Mouse (Mus musculus): Measurements from ENCODE around the gene Gm20388. TPM values are rescaled to one million over a fixed set of nuclear protein-coding genes. Genes with fewer than 3 reads are reported as not detected.
A peak's percentile ranks its signal among the peaks of the same experiment; 100 is the strongest.

Gene Gm20388
- polyA plus RNA-seq, 1 experiment = 10.6 TPM

GRCm38 (mm10) chr8:122246257-122247211, 2335.9 kb downstream of the Gm20388 start:
- no peak for TF ChIP-seq CTCF (IDR thresholded peaks at IDR 0.05; ENCODE audit: control insufficient read depth, insufficient read depth, low read length)
- no peak for TF ChIP-seq POLR2A (IDR thresholded peaks at IDR 0.05; ENCODE audit: borderline replicate concordance, control insufficient read depth, low read depth, low read length)
- WGBS = 27% methylated on average over 12 of the region's 12 CpGs
- no peak overlapping the region for H3K4me3 ChIP-seq (replicated peaks; ENCODE audit: control insufficient read depth, low read depth, low read length)
- H3K27ac ChIP-seq (ENCODE audit: control insufficient read depth, insufficient read depth, low read depth, low read length, poor library complexity) = no peak overlapping the region
- H3K4me1 ChIP-seq (ENCODE audit: control insufficient read depth, insufficient read depth, low read length) = no peaks in the 10 kb centered on the region

GRCm38 (mm10) chr8:122251739-122252138, 2341.1 kb downstream of the Gm20388 start:
- no peak overlapping the region for H3K4me3 ChIP-seq (replicated peaks; ENCODE audit: control insufficient read depth, low read depth, low read length)
- TF ChIP-seq POLR2A (IDR thresholded peaks at IDR 0.05; ENCODE audit: borderline replicate concordance, control insufficient read depth, low read depth, low read length) = no peak
- TF ChIP-seq CTCF (IDR thresholded peaks at IDR 0.05; ENCODE audit: control insufficient read depth, insufficient read depth, low read length) = no peak
- no peaks in the 10 kb centered on the region for H3K4me1 ChIP-seq (ENCODE audit: control insufficient read depth, insufficient read depth, low read length)
- WGBS = 81% methylated on average over 1 of the region's 1 CpGs
- H3K27ac ChIP-seq (ENCODE audit: control insufficient read depth, insufficient read depth, low read depth, low read length, poor library complexity) = no peak overlapping the region

DNA sequence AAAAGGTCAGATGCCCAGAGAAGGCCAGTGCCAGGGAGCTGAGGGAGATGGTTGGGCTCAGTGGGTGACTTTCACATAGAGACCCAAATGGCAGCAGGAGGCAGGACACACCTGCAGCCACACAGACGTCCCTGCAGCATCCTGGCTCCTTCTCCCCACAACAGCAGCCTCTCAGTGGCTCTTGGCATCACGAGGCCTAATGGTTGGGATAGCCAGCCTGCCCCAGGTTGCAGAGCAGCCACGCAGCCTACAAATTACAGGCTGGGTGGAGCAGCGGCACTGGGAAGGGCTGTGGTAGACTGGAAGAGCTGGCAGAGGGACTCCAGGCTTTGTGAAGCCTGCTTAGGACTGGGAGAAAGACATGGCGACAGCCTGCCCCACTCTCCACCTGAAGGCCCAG, 2341.7 kb downstream of the Gm20388 start:
- TF ChIP-seq CTCF (IDR thresholded peaks at IDR 0.05; ENCODE audit: control insufficient read depth, insufficient read depth, low read length) (no peak), POLR2A (IDR thresholded peaks at IDR 0.05; ENCODE audit: borderline replicate concordance, control insufficient read depth, low read depth, low read length) (no peak)
- 47% methylated on average over 5 of the region's 5 CpGs for WGBS
- Histone ChIP-seq H3K27ac (ENCODE audit: control insufficient read depth, insufficient read depth, low read depth, low read length, poor library complexity) (no peak overlapping the region), H3K4me3 (replicated peaks; ENCODE audit: control insufficient read depth, low read depth, low read length) (no peak overlapping the region), H3K4me1 (ENCODE audit: control insufficient read depth, insufficient read depth, low read length) (no peaks in the 10 kb centered on the region)

DNA sequence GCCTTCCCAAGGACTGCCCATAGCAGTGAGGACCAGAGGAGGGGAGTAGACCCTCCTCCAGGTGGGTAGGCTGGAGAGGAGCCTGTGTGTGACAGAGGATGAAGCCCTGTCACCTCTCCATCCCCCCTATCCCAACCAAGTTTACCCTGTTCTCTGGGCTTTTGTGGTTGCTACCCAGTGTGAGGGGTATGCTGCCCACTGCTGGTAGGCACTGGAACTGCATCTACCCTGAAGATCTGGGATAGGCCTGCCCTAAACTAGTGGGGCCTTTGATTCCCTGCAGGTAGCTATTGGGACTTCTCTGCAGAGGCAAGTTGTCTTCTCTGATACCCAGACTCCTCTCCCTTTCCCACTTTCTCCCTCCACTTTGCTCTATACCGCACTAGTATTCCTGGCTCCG, 2348.7 kb downstream of the Gm20388 start:
- 90% methylated on average over 2 of the region's 2 CpGs for WGBS
- no peak overlapping the region for H3K27ac ChIP-seq (ENCODE audit: control insufficient read depth, insufficient read depth, low read depth, low read length, poor library complexity)
- no peak overlapping the region for H3K4me3 ChIP-seq (replicated peaks; ENCODE audit: control insufficient read depth, low read depth, low read length)
- TF ChIP-seq POLR2A (IDR thresholded peaks at IDR 0.05; ENCODE audit: borderline replicate concordance, control insufficient read depth, low read depth, low read length) (no peak), CTCF (IDR thresholded peaks at IDR 0.05; ENCODE audit: control insufficient read depth, insufficient read depth, low read length) (peak; percentile 98)
- no peaks in the 10 kb centered on the region; the same call in 1 of the 2 replicates for H3K4me1 ChIP-seq (ENCODE audit: control insufficient read depth, insufficient read depth, low read length)

- no peak for TF ChIP-seq CTCF (IDR thresholded peaks at IDR 0.05; ENCODE audit: control insufficient read depth, insufficient read depth, low read length)
- no peak for TF ChIP-seq POLR2A (IDR thresholded peaks at IDR 0.05; ENCODE audit: borderline replicate concordance, control insufficient read depth, low read depth, low read length)
- Histone ChIP-seq H3K4me3 (replicated peaks; ENCODE audit: control insufficient read depth, low read depth, low read length) (no peak overlapping the region), H3K4me1 (ENCODE audit: control insufficient read depth, insufficient read depth, low read length) (no peaks in the 10 kb centered on the region; the same call in 1 of the 2 replicates), H3K27ac (ENCODE audit: control insufficient read depth, insufficient read depth, low read depth, low read length, poor library complexity) (no peak overlapping the region)
- 78% methylated on average over 9 of the region's 9 CpGs for WGBS
Observed at GRCm38 (mm10) chr8:122260755-122261154, 2350.1 kb downstream of the Gm20388 start.

GRCm38 (mm10) chr8:122262835-122263234, 2352.2 kb downstream of the Gm20388 start:
- 67% methylated on average over 16 of the region's 16 CpGs for WGBS
- TF ChIP-seq CTCF (IDR thresholded peaks at IDR 0.05; ENCODE audit: control insufficient read depth, insufficient read depth, low read length) = no peak
- no peak for TF ChIP-seq POLR2A (IDR thresholded peaks at IDR 0.05; ENCODE audit: borderline replicate concordance, control insufficient read depth, low read depth, low read length)
- no peak overlapping the region for H3K4me3 ChIP-seq (replicated peaks; ENCODE audit: control insufficient read depth, low read depth, low read length)

GRCm38 (mm10) chr8:122264243-122264642, 2353.6 kb downstream of the Gm20388 start:
- H3K27ac ChIP-seq (ENCODE audit: control insufficient read depth, insufficient read depth, low read depth, low read length, poor library complexity) = no peak overlapping the region
- no peak for TF ChIP-seq POLR2A (IDR thresholded peaks at IDR 0.05; ENCODE audit: borderline replicate concordance, control insufficient read depth, low read depth, low read length)
- TF ChIP-seq CTCF (IDR thresholded peaks at IDR 0.05; ENCODE audit: control insufficient read depth, insufficient read depth, low read length) = no peak
- WGBS = 7% methylated on average over 9 of the region's 9 CpGs
- no peak overlapping the region for H3K4me3 ChIP-seq (replicated peaks; ENCODE audit: control insufficient read depth, low read depth, low read length)
- H3K4me1 ChIP-seq (ENCODE audit: control insufficient read depth, insufficient read depth, low read length) = no peaks in the 10 kb centered on the region; the same call in none of the 2 replicates

More at GRCm38 (mm10) chr8:122262835-122263234, 2352.2 kb downstream of the Gm20388 start:
- Histone ChIP-seq H3K27ac (ENCODE audit: control insufficient read depth, insufficient read depth, low read depth, low read length, poor library complexity) (no peak overlapping the region), H3K4me1 (ENCODE audit: control insufficient read depth, insufficient read depth, low read length) (no peaks in the 10 kb centered on the region; the same call in none of the 2 replicates)

DNA sequence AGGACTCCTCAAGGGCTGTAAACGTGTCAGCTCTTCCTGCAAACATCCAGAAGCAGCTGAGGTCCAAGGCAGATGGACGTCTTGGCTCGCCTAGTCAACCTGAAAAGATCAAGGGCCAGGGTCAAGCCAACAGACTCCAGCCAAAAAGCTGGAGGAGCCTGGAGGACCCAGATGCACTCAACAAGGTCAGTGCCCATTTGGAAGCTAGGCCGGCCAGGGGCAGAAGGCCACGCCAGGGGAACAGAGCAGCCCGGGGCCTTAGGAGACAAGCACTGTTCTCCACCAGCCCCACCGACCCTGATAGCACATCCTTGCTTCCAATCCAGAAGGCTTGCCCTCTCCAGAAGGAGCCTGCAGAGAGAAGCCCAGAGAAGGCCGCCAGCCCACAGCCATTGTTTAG, 2354.9 kb downstream of the Gm20388 start:
- no peak for TF ChIP-seq POLR2A (IDR thresholded peaks at IDR 0.05; ENCODE audit: borderline replicate concordance, control insufficient read depth, low read depth, low read length)
- TF ChIP-seq CTCF (IDR thresholded peaks at IDR 0.05; ENCODE audit: control insufficient read depth, insufficient read depth, low read length) = no peak
- Histone ChIP-seq H3K4me3 (replicated peaks; ENCODE audit: control insufficient read depth, low read depth, low read length) (no peak overlapping the region), H3K4me1 (ENCODE audit: control insufficient read depth, insufficient read depth, low read length) (no peaks in the 10 kb centered on the region; the same call in none of the 2 replicates), H3K27ac (ENCODE audit: control insufficient read depth, insufficient read depth, low read depth, low read length, poor library complexity) (no peak overlapping the region)
- WGBS = 85% methylated on average over 8 of the region's 8 CpGs

Measured in bone marrow, adult 2 months (tissue).